Mouse (Mus musculus): ENCODE measurements around the gene Tenm2. TPM values are rescaled to one million over a fixed set of nuclear protein-coding genes. Genes with fewer than 3 reads are reported as not detected.

Gene Tenm2
- total and polyA plus RNA-seq, 3 experiments = not detected

- no peaks in the 10 kb centered on the region for H3K9me3 ChIP-seq (replicated peaks; ENCODE audit: insufficient read depth, low read length)
- H3K27ac ChIP-seq (ENCODE audit: control insufficient read depth, low read depth, low read length) = no peak overlapping the region
- no peaks in the 10 kb centered on the region for H3K4me1 ChIP-seq (ENCODE audit: control insufficient read depth in 1 of 2, insufficient read depth in 2 of 2, low read length in 2 of 2)
- TF ChIP-seq E2F4 (IDR thresholded peaks at IDR 0.05; ENCODE audit: borderline replicate concordance, low read depth, low read length) (no peak), JUND (IDR thresholded peaks at IDR 0.05; ENCODE audit: low read depth, low read length) (no peak), SIN3A (IDR thresholded peaks at IDR 0.05; ENCODE audit: low read length) (no peak)
- no peaks in the 10 kb centered on the region for H3K79me2 ChIP-seq (ENCODE audit: control insufficient read depth, insufficient read depth, low read length, poor library complexity)
- H3K9ac ChIP-seq (ENCODE audit: control insufficient read depth, low read depth, low read length, poor library complexity, severe bottlenecking) = no peak overlapping the region
- DNase-seq (ENCODE audit: low read depth, low spot score) = no peak
- no peak overlapping the region for H3K4me3 ChIP-seq (ENCODE audit: control insufficient read depth in 1 of 2, insufficient read depth in 1 of 2, low read depth in 2 of 2, low read length in 2 of 2)
- no peaks in the 10 kb centered on the region for H3K36me3 ChIP-seq (ENCODE audit: control insufficient read depth in 1 of 2, insufficient read depth in 2 of 2, low read length in 2 of 2)
- no peaks in the 10 kb centered on the region for H3K27me3 ChIP-seq (ENCODE audit: control insufficient read depth in 1 of 2, insufficient read depth in 2 of 2, low read length in 2 of 2)
Measured at GRCm38 (mm10) chr11:36038386-36038785, 1197.4 kb downstream of the Tenm2 start.

GRCm38 (mm10) chr11:36037311-36037710, 1198.5 kb downstream of the Tenm2 start:
- no peak overlapping the region for H3K9ac ChIP-seq (ENCODE audit: control insufficient read depth, low read depth, low read length, poor library complexity, severe bottlenecking)
- H3K9me3 ChIP-seq (replicated peaks; ENCODE audit: insufficient read depth, low read length) = no peaks in the 10 kb centered on the region
- H3K4me3 ChIP-seq (ENCODE audit: control insufficient read depth in 1 of 2, insufficient read depth in 1 of 2, low read depth in 2 of 2, low read length in 2 of 2) = no peak overlapping the region
- H3K4me1 ChIP-seq (ENCODE audit: control insufficient read depth in 1 of 2, insufficient read depth in 2 of 2, low read length in 2 of 2) = no peaks in the 10 kb centered on the region
- no peak for DNase-seq (ENCODE audit: low read depth, low spot score)
- no peak for TF ChIP-seq ELF1 (IDR thresholded peaks at IDR 0.05; ENCODE audit: low read depth, low read length)
- TF ChIP-seq KAT2A (conservative IDR thresholded peaks at IDR 0.05; ENCODE audit: low read depth, low read length) = no peak
- no peak for TF ChIP-seq ZKSCAN1 (IDR thresholded peaks at IDR 0.05; ENCODE audit: low read depth, low read length)
- TF ChIP-seq MAZ (IDR thresholded peaks at IDR 0.05; ENCODE audit: low read depth, low read length) = no peak
- no peak for TF ChIP-seq NRF1 (IDR thresholded peaks at IDR 0.05; ENCODE audit: insufficient read depth, low read depth, low read length, poor library complexity, severe bottlenecking)
- no peak for TF ChIP-seq ZMIZ1 (IDR thresholded peaks at IDR 0.05; ENCODE audit: low read depth, low read length)
- TF ChIP-seq TCF12 (IDR thresholded peaks at IDR 0.05; ENCODE audit: low read depth, low read length) = no peak
- no peaks in the 10 kb centered on the region for H3K27me3 ChIP-seq (ENCODE audit: control insufficient read depth in 1 of 2, insufficient read depth in 2 of 2, low read length in 2 of 2)
- H3K79me2 ChIP-seq (ENCODE audit: control insufficient read depth, insufficient read depth, low read length, poor library complexity) = no peaks in the 10 kb centered on the region
- H3K36me3 ChIP-seq (ENCODE audit: control insufficient read depth in 1 of 2, insufficient read depth in 2 of 2, low read length in 2 of 2) = no peaks in the 10 kb centered on the region
- H3K27ac ChIP-seq (ENCODE audit: control insufficient read depth, low read depth, low read length) = no peak overlapping the region

GRCm38 (mm10) chr11:36036061-36036695, 1199.6 kb downstream of the Tenm2 start:
- Histone ChIP-seq H3K4me1 (ENCODE audit: control insufficient read depth in 1 of 2, insufficient read depth in 2 of 2, low read length in 2 of 2) (no peaks in the 10 kb centered on the region), H3K9ac (ENCODE audit: control insufficient read depth, low read depth, low read length, poor library complexity, severe bottlenecking) (no peak overlapping the region), H3K79me2 (ENCODE audit: control insufficient read depth, insufficient read depth, low read length, poor library complexity) (no peaks in the 10 kb centered on the region), H3K4me3 (ENCODE audit: control insufficient read depth in 1 of 2, insufficient read depth in 1 of 2, low read depth in 2 of 2, low read length in 2 of 2) (no peak overlapping the region), H3K36me3 (ENCODE audit: control insufficient read depth in 1 of 2, insufficient read depth in 2 of 2, low read length in 2 of 2) (no peaks in the 10 kb centered on the region), H3K27me3 (ENCODE audit: control insufficient read depth in 1 of 2, insufficient read depth in 2 of 2, low read length in 2 of 2) (no peaks in the 10 kb centered on the region), H3K9me3 (replicated peaks; ENCODE audit: insufficient read depth, low read length) (no peaks in the 10 kb centered on the region), H3K27ac (ENCODE audit: control insufficient read depth, low read depth, low read length) (no peak overlapping the region)
- no peak for DNase-seq (ENCODE audit: low read depth, low spot score)
- TF ChIP-seq POLR2A (IDR thresholded peaks at IDR 0.05; ENCODE audit: control insufficient read depth in 1 of 2, insufficient read depth in 1 of 2, low read depth in 1 of 2, low read length in 2 of 2, poor library complexity in 1 of 2) (no peak), MEF2A (IDR thresholded peaks at IDR 0.05; ENCODE audit: extremely low read depth, insufficient replicate concordance, low read depth, low read length, poor library complexity, severe bottlenecking) (no peak), ZC3H11A (IDR thresholded peaks at IDR 0.05; ENCODE audit: low read depth, low read length) (no peak), UBTF (IDR thresholded peaks at IDR 0.05; ENCODE audit: borderline replicate concordance, insufficient read depth, low read depth, low read length) (no peak), ZKSCAN1 (IDR thresholded peaks at IDR 0.05; ENCODE audit: low read depth, low read length) (no peak), CTCF (IDR thresholded peaks at IDR 0.05 in 2 of 3, conservative IDR thresholded peaks at IDR 0.05 in 1 of 3; ENCODE audit: control insufficient read depth in 1 of 3, insufficient read depth in 1 of 3, low read depth in 2 of 3, low read length in 3 of 3, poor library complexity in 1 of 3, severe bottlenecking in 1 of 3) (no peak), MAX (IDR thresholded peaks at IDR 0.05; ENCODE audit: low read length) (no peak), BHLHE40 (IDR thresholded peaks at IDR 0.05; ENCODE audit: borderline replicate concordance, low read depth, low read length) (no peak), CHD1 (IDR thresholded peaks at IDR 0.05; ENCODE audit: low read depth, low read length) (no peak), MAFK (IDR thresholded peaks at IDR 0.05; ENCODE audit: borderline replicate concordance, low read depth, low read length) (no peak), HCFC1 (IDR thresholded peaks at IDR 0.05; ENCODE audit: low read depth, low read length) (no peak), MYB (IDR thresholded peaks at IDR 0.05; ENCODE audit: low read depth, low read length) (no peak), MYC (IDR thresholded peaks at IDR 0.05; ENCODE audit: low read depth, low read length) (no peak), E2F4 (IDR thresholded peaks at IDR 0.05; ENCODE audit: borderline replicate concordance, low read depth, low read length) (no peak), KAT2A (conservative IDR thresholded peaks at IDR 0.05; ENCODE audit: low read depth, low read length) (no peak), USF1 (IDR thresholded peaks at IDR 0.05; ENCODE audit: low read depth, low read length) (no peak), USF2 (IDR thresholded peaks at IDR 0.05; ENCODE audit: borderline replicate concordance in 1 of 2, insufficient read depth in 1 of 2, low read depth in 1 of 2, low read length in 2 of 2) (no peak), POLR2AphosphoS2 (IDR thresholded peaks at IDR 0.05; ENCODE audit: low read length) (no peak)

Measured in MEL (cell line).